Mouse (Mus musculus) olfactory bulb, adult 2 months (tissue): ENCODE measurements around the gene Cdk5rap3.

ENCODE experiments used
- CTCF ChIP-seq: fragments of 200-500 bp; IDR thresholded peaks from 2 replicates; pipeline ENCODE4 v1.5.1; 2012; ENCODE audit warnings: low read depth, mild to moderate bottlenecking, low read length, moderate library complexity; ENCODE audit not compliant: insufficient read depth
- POLR2A ChIP-seq: fragments of 200-500 bp; IDR thresholded peaks from 2 replicates; pipeline ENCODE4 v1.6.1; 2012; ENCODE audit warnings: mild to moderate bottlenecking, low read depth, low read length, moderate library complexity; ENCODE audit not compliant: insufficient read depth

DNA sequence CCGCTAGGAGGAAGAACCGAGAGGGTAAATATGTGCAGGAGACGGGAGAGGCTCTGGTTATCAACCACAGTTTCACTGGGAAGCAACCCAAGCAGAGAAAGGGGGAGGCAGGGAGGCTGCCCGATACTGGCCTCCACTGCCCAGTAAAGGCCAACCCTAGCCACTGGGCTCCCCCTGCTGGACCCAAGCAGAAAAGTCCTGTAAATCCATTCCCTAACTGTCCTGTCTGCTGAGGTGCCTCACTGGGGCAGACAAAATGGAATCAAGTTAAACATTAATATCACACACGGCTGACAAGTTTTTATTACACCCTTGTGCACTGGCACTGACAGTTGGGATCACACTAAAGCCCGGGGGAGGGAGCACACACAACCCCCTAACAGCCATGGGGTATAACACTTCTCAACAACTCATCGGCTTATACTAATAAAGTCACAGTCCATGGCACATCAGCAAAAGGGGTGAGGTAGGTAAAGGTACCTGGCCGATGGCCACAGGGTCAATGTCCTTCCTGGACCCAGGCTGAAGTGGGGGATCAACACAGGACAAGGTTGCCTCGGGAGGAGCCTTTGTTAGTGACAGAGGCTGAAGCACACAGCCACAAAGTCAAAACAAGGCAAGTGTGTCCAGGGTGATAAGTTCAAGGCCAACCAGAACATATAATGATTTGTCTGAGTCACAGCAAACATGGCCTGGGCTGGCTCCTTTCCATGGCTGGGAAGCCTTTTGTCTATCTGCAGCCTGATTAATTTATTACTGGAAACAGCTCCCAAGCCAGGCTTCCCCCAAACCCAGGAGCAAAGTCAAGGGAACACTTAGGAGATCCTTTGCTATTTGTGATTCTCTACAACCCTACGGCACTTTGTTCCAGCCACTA lies 21.5 kb upstream of the Cdk5rap3 start:
- TF ChIP-seq CTCF, result peak; percentile 35; the same call in 1 of the 2 replicates
- no peak for TF ChIP-seq POLR2A
